Mouse (Mus musculus) neural tube, embryonic 13.5 days (tissue): ENCODE data around the gene Pdzk1ip1. TPM values are rescaled to one million over a fixed set of nuclear protein-coding genes. Genes with fewer than 3 reads are reported as not detected.

Experiments used
- polyA plus RNA-seq: library from polyadenylated mRNA; unstranded; fragments of >200 nt; fragmentation: Nextera tagmentation; extraction: Ambion mirVana; gene quantifications from 2 replicates; pipeline ENCODE4 v1.2.1, GENCODE M21; 2015

Pdzk1ip1 gene
- polyA plus RNA-seq, 1 experiment from 2014 or later: 5.8 TPM

Other genes with a start within 250 kb of the Pdzk1ip1 start
- 0.50 and 0.62 TPM in 2 replicates for gene Foxd2, start 179.8 kb upstream of the Pdzk1ip1 start, polyA plus RNA-seq
- not detected in 2 replicates for gene Foxe3, start 162.7 kb upstream of the Pdzk1ip1 start, polyA plus RNA-seq
- gene Cmpk1, start 101.5 kb upstream of the Pdzk1ip1 start, polyA plus RNA-seq: 188 and 199 TPM in 2 replicates
- 1.9 and 3.0 TPM in 2 replicates for gene Stil, start 88.5 kb upstream of the Pdzk1ip1 start, polyA plus RNA-seq
- gene Tal1, start 32.3 kb upstream of the Pdzk1ip1 start, polyA plus RNA-seq: 1.9 and 2.0 TPM in 2 replicates
- gene Cyp4x1, start 45.6 kb downstream of the Pdzk1ip1 start, polyA plus RNA-seq: 5.5 and 7.1 TPM in 2 replicates
- not detected in 2 replicates for gene Cyp4a29, start 153.4 kb downstream of the Pdzk1ip1 start, polyA plus RNA-seq
- not detected in 2 replicates for gene Cyp4a12a, start 210.3 kb downstream of the Pdzk1ip1 start, polyA plus RNA-seq